Mouse (Mus musculus): Measurements from ENCODE around the gene Arhgef39.

DNA sequence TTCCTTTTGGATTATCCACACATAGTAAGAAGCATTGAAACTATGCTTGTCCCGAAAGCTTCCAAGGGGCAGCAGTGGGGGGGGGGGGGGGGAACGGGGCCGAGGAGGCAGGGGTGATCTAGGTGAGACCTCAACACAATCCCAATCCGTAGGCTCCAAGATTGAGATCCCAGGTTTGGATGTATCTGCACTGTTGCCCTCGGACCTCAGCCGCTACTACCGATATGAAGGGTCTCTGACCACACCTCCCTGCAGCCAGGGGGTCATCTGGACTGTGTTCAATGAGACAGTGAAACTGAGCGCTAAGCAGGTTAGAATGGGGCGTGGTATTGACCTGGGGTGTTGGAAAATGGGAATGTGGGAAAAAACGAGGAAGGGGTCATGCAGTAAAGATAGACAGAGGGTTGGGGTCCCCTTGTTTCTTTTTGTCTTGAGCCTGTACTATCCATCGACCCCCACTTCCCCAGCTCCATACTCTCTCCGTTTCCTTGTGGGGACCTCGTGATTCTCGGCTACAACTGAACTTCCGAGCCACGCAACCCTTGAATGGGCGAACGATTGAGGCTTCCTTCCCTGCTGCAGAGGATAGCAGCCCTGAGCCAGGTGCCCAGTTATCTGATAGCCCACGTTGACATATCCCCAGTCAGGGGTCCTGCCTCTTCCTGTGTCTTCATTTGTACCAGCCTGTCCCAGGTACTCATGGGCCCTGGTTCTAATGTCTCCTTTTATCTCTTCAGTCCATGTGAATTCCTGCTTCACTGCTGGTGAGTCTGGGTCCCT, 12.4 kb upstream of the Arhgef39 start:
- TF ChIP-seq POLR2A (IDR thresholded peaks at IDR 0.05; ENCODE audit: borderline replicate concordance, insufficient read depth, low read length) (no peak), CTCF (IDR thresholded peaks at IDR 0.05; ENCODE audit: borderline replicate concordance, insufficient read depth, low read depth, low read length) (no peak)

Data from cerebellum, adult 2 months (tissue).